Mouse (Mus musculus): ENCODE data around the gene Mien1.
A peak's percentile ranks its signal among the peaks of the same experiment; 100 is the strongest.

The Mien1 gene

GRCm38 (mm10) chr11:98438331-98439158 is at the start of gene Mien1:
Gene Mien1, minus strand, starts transcription at chr11:98438991.
- peak; percentile 95 to 97 for DNase-seq (ENCODE audit: low spot score in 2 of 2)

- DNase-seq (ENCODE audit: low spot score in 2 of 2): no peak
Measured at GRCm38 (mm10) chr11:98487526-98488040, 48.8 kb upstream of the Mien1 start.

- DNase-seq (ENCODE audit: low spot score in 2 of 2): no peak
Measured at GRCm38 (mm10) chr11:98485749-98486148, 47.0 kb upstream of the Mien1 start.

GRCm38 (mm10) chr11:98482067-98482466 is 43.3 kb upstream of the Mien1 start:
- DNase-seq (ENCODE audit: low spot score in 2 of 2): no peak

GRCm38 (mm10) chr11:98481231-98481630 is 42.4 kb upstream of the Mien1 start:
- no peak for DNase-seq (ENCODE audit: low spot score in 2 of 2)

DNA sequence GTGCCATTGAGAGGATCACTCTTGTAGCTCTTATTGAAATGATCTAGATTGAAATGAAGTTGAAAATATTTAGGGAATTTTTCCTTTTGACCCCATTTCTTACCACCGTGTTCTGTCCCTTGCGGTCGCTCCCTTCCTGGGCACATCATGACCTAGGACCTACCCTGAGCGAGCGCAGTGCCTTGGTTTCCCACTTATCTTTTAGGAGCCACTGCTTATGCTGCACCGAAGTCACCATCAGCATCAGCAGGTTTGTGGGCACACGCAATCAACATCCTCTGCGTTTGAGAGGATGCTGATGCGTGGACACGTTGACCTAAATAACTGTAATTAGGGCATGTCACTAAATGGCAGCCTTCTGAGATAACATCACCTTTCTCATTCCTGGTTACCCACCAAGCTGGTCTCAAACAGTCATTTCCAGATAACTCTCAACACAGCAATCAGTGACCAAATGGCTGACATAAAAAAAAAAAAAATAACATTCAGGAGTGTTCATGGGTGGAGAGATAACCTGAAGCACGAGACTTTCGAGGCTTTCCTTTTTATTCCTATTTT is 41.2 kb upstream of the Mien1 start:
- DNase-seq (ENCODE audit: low spot score in 2 of 2): no peak

- no peak for DNase-seq (ENCODE audit: low spot score in 2 of 2)
Measured at GRCm38 (mm10) chr11:98479026-98479939, 40.5 kb upstream of the Mien1 start.

DNA sequence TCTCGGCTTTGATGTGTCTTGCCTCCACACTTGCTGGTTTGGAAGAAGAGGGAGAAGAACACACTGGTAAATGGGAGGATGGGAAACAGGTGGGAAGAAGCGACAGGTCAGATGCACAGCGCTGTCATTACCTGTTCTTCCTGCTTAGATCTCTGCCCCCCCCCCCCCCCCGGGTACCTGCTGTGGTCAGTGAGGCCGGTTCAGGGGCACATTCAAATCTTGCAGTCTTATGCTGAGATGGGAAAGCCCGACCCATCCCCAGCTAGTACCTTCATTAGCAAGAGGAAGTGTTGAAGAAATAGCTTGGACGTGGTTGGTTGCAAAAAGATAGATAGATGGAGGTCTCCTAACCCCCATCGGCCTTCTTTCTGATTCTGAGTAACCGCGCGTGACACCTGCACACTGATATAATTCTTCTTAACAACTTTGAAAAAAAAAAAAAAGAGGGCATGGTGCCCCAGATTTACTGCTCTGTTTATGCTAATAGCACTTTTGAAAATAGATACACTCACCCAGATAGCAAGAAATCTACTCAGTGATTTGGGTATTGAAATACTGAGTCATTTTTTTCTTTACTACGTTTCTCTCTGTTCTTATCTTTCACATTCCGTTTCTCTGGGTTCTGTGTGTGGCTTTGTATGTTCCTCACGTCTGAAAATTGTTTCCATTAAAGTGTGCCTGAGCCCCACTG is 38.4 kb upstream of the Mien1 start:
- DNase-seq (ENCODE audit: low spot score in 2 of 2): no peak

DNA sequence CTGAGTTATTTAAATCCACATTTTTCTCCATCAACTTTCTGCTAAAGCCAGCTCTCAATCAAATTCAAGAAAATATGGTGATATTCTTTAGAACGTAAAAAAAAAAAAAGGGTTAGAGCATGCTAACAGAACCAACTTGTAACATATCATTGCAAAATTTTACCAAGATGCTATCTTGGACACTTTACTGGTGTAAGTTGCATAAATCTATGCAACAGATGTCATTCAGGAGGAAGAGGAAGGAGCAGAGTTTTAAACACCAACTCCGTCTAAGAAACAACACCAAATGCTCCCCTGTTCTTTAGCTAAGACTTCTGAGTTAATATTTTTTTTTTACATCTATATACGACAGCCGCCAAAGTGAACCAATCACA is 37.6 kb upstream of the Mien1 start:
- DNase-seq (ENCODE audit: low spot score in 2 of 2): no peak

DNA sequence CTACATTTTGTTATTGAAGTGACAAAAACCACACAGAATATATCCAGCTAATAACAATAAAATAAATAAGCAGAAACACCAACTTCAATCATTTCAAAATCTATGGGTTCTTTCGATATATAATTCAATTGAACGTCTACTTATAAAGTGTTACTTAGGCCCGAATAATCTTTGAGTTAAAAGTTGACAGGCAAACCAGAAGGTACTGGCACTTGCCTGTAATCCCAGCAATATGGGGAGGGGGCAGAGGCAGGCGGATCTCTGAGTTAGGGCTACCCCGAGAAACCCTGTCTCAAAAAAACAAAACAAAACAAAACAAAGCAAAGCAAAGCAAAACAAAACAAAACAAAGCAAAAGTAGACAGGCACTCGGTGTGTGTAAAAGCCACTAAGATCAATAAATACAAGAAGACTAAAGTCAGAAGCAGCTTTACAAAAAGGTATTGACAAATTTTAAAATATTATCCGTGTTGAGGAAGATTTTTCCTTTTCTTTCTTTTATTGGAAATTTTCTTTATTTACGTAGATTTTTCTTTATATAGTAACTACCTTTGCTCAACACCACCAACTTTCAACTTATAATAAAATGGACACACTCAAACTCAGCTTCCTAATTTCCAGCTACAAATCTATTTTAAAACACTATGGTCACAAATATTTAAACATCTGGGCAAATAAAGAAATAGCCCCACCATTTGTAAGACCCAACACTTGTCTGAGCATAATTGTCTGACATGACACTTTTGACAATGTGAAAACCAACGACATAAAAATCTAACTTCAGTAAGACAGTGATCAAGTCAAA is 37.0 kb upstream of the Mien1 start:
- DNase-seq (ENCODE audit: low spot score in 2 of 2): no peak

DNA sequence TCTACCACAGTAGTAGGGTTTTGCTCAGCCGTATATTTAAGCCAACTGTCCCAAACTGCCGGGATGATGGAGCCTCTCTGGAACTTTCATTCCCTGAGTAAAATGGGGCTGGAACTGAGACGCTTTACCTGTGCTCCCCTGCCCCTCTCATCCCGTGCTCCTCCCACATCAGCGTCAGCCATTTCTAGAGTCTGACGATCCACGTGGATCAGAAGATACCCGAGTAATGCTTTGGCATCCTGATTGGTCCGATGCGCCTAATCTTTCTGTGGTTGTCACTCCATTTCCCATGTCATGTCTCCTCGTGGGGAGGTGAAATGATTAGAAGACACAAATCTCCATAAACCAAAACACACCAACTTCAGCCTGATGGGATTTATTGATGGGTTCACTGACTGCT is 36.2 kb upstream of the Mien1 start:
- no peak for DNase-seq (ENCODE audit: low spot score in 2 of 2)

DNA sequence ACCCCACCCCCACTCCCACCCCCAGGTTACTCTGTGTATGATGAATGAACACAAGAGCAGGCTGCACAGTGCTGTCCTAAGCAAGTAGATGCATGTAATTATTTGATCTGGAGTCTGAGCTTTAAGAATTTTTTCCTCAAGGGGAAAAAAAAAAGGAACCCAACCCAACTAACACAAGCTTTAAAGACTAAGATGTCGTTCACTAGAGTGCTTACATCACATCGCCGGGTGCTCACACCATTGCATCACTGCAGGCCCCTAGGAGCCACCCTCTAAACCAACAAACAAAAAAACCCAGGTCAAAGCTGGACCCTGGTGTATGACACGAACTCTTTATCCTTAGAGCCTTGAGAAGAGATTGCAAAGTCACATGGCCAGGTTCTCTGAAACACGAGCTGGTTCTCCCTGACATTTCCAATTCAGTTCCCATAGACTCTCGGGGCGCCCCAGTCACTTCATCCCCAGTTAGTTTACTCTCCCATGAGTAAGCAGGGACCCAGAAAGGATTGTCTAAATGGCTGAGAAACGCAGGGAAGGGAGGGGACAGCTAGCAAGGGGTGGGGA is 35.2 kb upstream of the Mien1 start:
- DNase-seq (ENCODE audit: low spot score in 2 of 2): no peak

DNA sequence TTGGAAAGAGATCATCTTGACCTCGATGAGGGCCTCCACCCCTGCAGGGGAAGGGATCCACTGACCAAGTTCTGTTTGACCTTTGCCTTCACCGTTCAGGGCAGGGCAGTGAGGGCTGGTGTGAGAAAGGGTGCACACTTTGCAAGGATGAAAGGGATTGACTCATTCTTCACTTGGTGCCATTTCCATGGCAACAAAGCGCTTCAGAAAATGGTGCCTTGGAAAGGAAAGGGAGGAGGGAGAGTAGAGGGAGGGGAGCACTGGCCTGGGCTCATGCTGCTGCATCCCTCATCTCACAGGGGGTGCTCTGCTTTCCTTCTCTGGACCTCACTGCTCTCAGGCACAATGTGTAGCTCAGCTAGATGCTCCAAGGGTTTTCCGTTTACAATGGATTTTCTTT is 33.9 kb upstream of the Mien1 start:
- DNase-seq (ENCODE audit: low spot score in 2 of 2): no peak

GRCm38 (mm10) chr11:98470795-98471194 is 32.0 kb upstream of the Mien1 start:
- no peak for DNase-seq (ENCODE audit: low spot score in 2 of 2)

GRCm38 (mm10) chr11:98469761-98470714 is 31.2 kb upstream of the Mien1 start:
- no peak for DNase-seq (ENCODE audit: low spot score in 2 of 2)

DNA sequence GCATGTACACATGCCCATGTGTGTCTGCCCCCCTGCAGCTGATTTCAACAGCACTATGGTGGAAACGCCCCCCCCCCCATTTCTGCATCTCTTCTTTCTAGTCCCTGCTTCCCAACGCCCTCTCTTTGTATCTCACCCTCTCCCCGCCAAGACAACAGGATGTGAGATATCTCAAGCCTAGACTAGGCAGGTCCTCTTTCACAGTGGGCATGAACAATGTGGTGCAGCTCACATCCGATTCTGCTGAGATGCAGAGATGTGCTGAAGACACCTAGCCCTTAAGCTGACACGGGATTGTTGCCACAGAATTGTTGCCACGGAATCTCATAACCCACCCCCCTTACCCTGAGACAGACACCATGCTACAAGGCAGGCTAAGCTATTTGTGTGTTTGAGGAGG is 25.7 kb upstream of the Mien1 start:
- no peak for DNase-seq (ENCODE audit: low spot score in 2 of 2)

DNA sequence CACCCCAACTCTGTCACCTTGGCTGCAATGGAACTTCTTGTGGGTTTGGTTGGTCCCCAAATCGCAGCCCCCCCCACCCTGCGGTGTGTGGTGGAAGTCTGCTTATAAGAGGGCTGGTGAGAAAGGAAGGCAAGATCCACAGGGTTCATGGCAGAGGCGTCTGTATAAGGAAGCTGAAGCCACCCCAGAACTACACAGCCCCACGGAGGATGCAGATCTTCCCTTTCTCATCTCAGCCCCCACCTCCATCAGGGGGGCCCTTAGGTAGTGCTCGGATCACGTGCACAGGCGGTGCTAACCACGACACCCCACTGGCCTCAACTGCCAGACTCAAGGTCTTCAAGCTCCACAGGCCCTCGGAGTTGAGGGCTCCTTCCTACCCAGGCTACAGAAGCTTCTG is 25.1 kb upstream of the Mien1 start:
- DNase-seq (ENCODE audit: low spot score in 2 of 2): no peak

GRCm38 (mm10) chr11:98462255-98462654 is 23.5 kb upstream of the Mien1 start:
- DNase-seq (ENCODE audit: low spot score in 2 of 2): no peak

DNA sequence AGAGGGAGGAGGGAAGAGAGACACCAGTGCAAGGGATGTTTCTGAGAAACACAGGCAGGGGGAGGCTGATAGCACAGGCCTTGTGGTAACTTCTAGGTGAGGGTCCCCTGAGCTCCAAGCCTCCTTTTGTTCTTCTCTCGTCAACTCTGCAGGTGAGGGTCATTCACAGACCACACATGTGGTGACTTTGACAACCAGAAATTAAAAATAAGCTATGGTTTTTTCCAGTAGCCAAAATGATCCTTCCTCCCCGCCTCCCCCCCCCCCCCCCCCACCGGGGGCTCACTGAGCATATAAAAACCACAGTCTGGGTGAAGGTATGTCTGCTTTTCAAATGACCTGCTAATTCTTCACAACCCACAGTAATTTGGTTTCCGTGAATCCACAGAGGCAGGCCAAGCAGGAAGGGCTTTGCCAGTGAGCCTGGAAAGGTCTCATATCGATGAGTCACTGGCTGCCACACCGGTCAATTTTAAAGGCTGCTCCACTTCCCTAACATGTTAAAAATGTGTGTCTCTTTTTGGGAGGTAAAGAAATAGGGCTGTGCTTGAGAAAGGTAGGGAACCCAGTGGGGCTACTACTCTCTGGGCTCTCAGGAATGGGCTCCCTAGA is 22.4 kb upstream of the Mien1 start:
- no peak for DNase-seq (ENCODE audit: low spot score in 2 of 2)

Data from urinary bladder, postnatal 4 days (tissue).